Mouse (Mus musculus) forebrain, embryonic 11.5 days (tissue): ENCODE measurements around the gene Kat14. TPM values are rescaled to one million over a fixed set of nuclear protein-coding genes. Genes with fewer than 3 reads are reported as not detected.

Experiments used
- ATAC-seq: fragments of 200-750 bp; cut with Nextera tagmentation; replicated peaks from 2 replicates; pipeline ENCODE4 v1.8.0; 2017; ENCODE audit warnings: moderate TSS enrichment; ENCODE audit not compliant: low FRiP score
- DNase-seq: peaks from one replicate; pipeline ENCODE4 v3.0.0-alpha.2; 2017; ENCODE audit warnings: low spot score
- H3K27ac ChIP-seq: fragments of 300-500 bp; sonication (generic); 2 replicates; pipeline ENCODE4 v1.5.1; 2014; ENCODE audit warnings: low read depth, low read length
- H3K27me3 ChIP-seq: fragments of 300-500 bp; sonication (generic); 2 replicates; pipeline ENCODE4 v1.6.1; 2014; ENCODE audit warnings: mild to moderate bottlenecking, low read length, mixed read lengths; ENCODE audit not compliant: control insufficient read depth, insufficient read depth
- H3K36me3 ChIP-seq: fragments of 300-500 bp; sonication (generic); 2 replicates; pipeline ENCODE4 v1.6.1; 2014; ENCODE audit warnings: mild to moderate bottlenecking, low read length, moderate library complexity, mixed read lengths; ENCODE audit not compliant: control insufficient read depth, insufficient read depth
- H3K4me1 ChIP-seq: fragments of 300-500 bp; sonication (generic); replicated peaks from 2 replicates; pipeline ENCODE4 v1.6.1; 2014; ENCODE audit warnings: low read length, mixed read lengths; ENCODE audit not compliant: control insufficient read depth, insufficient read depth
- H3K4me2 ChIP-seq: fragments of 300-500 bp; sonication (generic); 2 replicates; pipeline ENCODE4 v1.6.1; 2014; ENCODE audit warnings: low read depth, mild to moderate bottlenecking, low read length, moderate library complexity, mixed read lengths; ENCODE audit not compliant: severe bottlenecking
- H3K4me3 ChIP-seq: fragments of 300-500 bp; sonication (generic); 2 replicates; pipeline ENCODE4 v1.5.1; 2014; ENCODE audit warnings: low read depth, low read length
- H3K9ac ChIP-seq: fragments of 300-500 bp; sonication (generic); 2 replicates; pipeline ENCODE4 v1.6.1; 2014; ENCODE audit warnings: low read length
- H3K9me3 ChIP-seq: fragments of 300-500 bp; sonication (generic); 2 replicates; pipeline ENCODE4 v1.6.1; 2016; ENCODE audit warnings: low read length, mixed read lengths; ENCODE audit not compliant: control insufficient read depth
- WGBS: fragments of 180-500 bp; shearing (Covaris S2); extraction: QIAGEN DNeasy Blood & Tissue Kit; methylation state at CpG from one replicate; pipeline ENCODE4 v1.1.7; 2014; 5-methylcytosine and 5-hydroxymethylcytosine counted together
- polyA plus RNA-seq: library from polyadenylated mRNA; unstranded; fragments of >200 nt; fragmentation: Nextera tagmentation; extraction: Ambion mirVana; gene quantifications from 2 replicates; pipeline ENCODE4 v1.2.1, GENCODE M21; 2014

The Kat14 gene
- polyA plus RNA-seq, 1 experiment from 2014 or later, result 44.9 TPM

DNA sequence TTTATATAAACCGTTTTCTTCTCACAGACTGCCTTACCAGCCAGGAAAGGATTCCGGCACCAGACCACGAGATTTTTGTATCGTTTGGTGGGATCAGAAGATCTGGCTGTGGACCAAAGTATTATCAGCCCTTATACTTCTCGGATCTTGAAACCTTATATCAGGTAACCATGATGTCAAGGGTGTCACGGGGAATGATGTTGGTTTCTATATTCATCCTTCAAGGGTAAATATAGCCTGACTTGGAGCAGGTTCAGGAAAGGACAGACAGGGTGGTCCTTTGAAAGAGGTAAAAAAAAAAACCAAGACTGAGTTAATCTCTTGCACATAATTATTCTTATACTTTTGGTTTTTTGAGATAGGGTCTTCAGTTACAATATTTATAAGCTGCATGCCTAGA lies 31.9 kb downstream of the Kat14 start:
- no peak overlapping the region for H3K4me2 ChIP-seq
- H3K27me3 ChIP-seq, result no peaks in the 10 kb centered on the region
- DNase-seq (no peak), ATAC-seq (no peak)
- H3K4me3 ChIP-seq, result no peak overlapping the region
- WGBS, result 92% methylated on average over 6 of the region's 6 CpGs
- peaks cover 15% of the 10 kb centered on the region; the same call in 1 of the 2 replicates for H3K36me3 ChIP-seq
- no peaks in the 10 kb centered on the region for H3K9me3 ChIP-seq
- H3K4me1 ChIP-seq, result no peaks in the 10 kb centered on the region
- H3K27ac ChIP-seq, result no peak overlapping the region
- H3K9ac ChIP-seq, result no peak overlapping the region

DNA sequence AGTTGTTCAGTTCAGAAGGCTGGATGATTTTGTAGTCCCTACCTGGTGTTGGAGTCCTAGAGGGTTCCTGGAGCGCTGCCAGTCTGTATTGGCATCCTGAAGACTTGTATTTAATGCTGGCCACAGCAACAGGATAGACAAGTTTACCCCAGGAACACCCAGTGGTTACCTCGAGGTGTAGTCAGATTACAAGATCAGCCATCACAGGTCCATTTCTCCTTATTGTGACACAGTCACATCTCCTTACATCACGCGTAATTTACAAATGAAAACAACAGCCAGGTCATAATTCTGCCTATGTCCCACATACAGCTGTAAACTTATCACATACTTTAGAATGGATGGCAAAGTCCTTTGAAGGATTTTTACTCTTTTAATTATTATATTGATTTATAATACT lies 40.3 kb downstream of the Kat14 start:
- H3K27ac ChIP-seq, result no peak overlapping the region
- H3K4me2 ChIP-seq, result no peak overlapping the region
- no peak overlapping the region for H3K9ac ChIP-seq
- H3K4me1 ChIP-seq, result no peaks in the 10 kb centered on the region
- 91% methylated on average over 4 of the region's 4 CpGs for WGBS
- H3K36me3 ChIP-seq, result peaks cover 9% of the 10 kb centered on the region; the same call in 1 of the 2 replicates
- H3K9me3 ChIP-seq, result no peaks in the 10 kb centered on the region
- no peak overlapping the region for H3K4me3 ChIP-seq
- DNase-seq, result no peak
- no peak for ATAC-seq
- no peaks in the 10 kb centered on the region for H3K27me3 ChIP-seq

DNA sequence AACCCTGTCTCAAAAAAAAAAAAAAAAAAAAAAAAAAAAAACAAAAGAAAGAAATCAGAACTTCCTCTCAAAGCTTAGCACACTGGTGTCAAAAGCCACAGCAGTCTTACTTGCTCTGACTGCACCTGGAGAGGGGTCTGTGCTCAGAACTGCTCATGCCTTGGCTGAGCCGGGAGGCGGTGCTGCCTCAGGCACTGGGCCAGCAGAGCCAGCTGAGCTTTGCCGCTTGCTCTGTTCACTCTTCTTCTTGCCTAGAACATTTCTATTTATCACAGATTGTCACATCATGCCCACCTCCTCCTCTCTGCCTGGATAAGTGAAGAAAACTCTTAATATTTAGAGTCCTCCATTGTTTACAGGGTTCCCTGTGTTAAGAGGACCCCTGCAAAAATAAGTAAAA lies 41.8 kb downstream of the Kat14 start:
- Histone ChIP-seq H3K27ac (no peak overlapping the region), H3K9me3 (no peaks in the 10 kb centered on the region), H3K36me3 (peaks cover 3% of the 10 kb centered on the region; the same call in 1 of the 2 replicates), H3K9ac (no peak overlapping the region), H3K4me2 (no peak overlapping the region), H3K4me1 (no peaks in the 10 kb centered on the region), H3K27me3 (no peaks in the 10 kb centered on the region), H3K4me3 (no peak overlapping the region)
- WGBS, result 92% methylated on average over 3 of the region's 3 CpGs
- ATAC-seq (no peak), DNase-seq (no peak)

DNA sequence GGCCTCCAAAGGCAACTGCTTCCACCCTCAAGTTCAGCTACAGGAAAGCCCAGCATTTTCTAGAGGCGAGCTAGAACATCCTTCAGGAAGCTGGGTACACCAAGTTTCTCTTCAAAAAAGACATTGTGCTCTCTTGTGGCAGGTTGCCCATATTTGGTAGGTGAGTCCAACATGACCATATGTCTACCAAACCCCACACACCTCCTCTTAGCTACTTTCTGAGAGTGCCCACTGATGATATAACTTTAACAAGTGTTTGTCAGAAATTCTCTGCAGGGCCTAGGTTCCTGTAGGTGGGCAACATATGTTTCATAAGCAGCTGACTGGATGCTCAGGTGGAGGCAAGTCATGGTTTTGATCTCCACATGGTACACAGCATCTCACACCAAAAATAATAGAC lies 45.9 kb downstream of the Kat14 start:
- no peaks in the 10 kb centered on the region; the same call in 1 of the 2 replicates for H3K4me1 ChIP-seq
- H3K9me3 ChIP-seq, result no peaks in the 10 kb centered on the region
- DNase-seq (no peak), ATAC-seq (no peak)
- no peak overlapping the region for H3K9ac ChIP-seq
- no peak overlapping the region for H3K4me3 ChIP-seq
- H3K27ac ChIP-seq, result no peak overlapping the region
- H3K27me3 ChIP-seq, result no peaks in the 10 kb centered on the region
- WGBS, result 90% methylated on average over 1 of the region's 1 CpGs
- H3K36me3 ChIP-seq, result no peaks in the 10 kb centered on the region
- no peak overlapping the region for H3K4me2 ChIP-seq

DNA sequence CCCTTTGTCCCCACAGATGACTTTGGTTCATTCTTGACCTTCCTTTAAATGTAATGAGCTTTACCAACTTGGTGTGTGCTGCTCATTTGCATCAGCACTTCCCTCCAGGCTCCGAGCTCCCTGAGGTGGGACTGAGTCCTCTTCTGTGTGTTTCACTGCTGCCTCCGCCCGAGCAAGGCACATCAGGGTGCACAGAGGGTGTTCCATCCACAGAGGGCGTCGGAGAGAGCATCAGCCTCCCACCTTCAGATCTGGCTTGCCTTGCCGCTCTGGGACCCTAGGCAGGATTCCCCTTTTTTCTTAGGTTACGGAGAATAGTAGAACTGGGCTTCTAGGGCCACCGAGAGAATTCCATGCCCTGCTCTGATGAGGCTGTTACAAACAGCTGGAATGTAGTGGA lies 48.1 kb downstream of the Kat14 start:
- H3K4me3 ChIP-seq, result no peak overlapping the region
- no peaks in the 10 kb centered on the region for H3K36me3 ChIP-seq
- WGBS, result 50% methylated on average over 8 of the region's 8 CpGs
- H3K4me1 ChIP-seq, result no peaks in the 10 kb centered on the region; the same call in 1 of the 2 replicates
- no peak for DNase-seq
- no peaks in the 10 kb centered on the region for H3K27me3 ChIP-seq
- no peak overlapping the region for H3K27ac ChIP-seq
- no peak overlapping the region for H3K9ac ChIP-seq
- no peaks in the 10 kb centered on the region for H3K9me3 ChIP-seq
- no peak overlapping the region for H3K4me2 ChIP-seq
- no peak for ATAC-seq

DNA sequence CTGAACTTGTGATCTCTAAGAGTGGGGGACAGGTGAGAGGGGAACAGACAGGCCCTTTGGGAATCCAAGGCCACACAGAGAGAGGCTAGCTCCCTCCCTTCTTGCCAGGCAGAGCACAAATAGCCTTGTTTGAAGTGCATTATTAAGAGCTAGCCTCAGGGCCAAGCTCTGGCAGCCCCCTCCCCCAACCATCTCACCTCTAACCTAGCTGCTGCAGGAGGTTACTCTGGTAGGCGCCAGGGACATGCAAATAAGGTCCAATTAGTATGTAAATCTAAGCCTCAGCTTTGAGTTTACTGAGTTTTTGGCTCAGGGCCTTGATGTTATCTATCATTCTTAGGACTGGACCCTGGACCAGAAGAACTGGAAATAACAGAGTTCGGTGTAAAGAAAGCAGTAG lies 49.3 kb downstream of the Kat14 start:
- ATAC-seq (no peak; the same call in 1 of the 2 replicates), DNase-seq (no peak)
- no peak overlapping the region for H3K9ac ChIP-seq
- WGBS, result 25% methylated on average over 2 of the region's 2 CpGs
- H3K4me3 ChIP-seq, result no peak overlapping the region
- no peaks in the 10 kb centered on the region for H3K36me3 ChIP-seq
- no peak overlapping the region for H3K4me2 ChIP-seq
- no peak overlapping the region for H3K27ac ChIP-seq
- no peaks in the 10 kb centered on the region for H3K9me3 ChIP-seq
- no peaks in the 10 kb centered on the region for H3K27me3 ChIP-seq
- no peaks in the 10 kb centered on the region; the same call in 1 of the 2 replicates for H3K4me1 ChIP-seq

DNA sequence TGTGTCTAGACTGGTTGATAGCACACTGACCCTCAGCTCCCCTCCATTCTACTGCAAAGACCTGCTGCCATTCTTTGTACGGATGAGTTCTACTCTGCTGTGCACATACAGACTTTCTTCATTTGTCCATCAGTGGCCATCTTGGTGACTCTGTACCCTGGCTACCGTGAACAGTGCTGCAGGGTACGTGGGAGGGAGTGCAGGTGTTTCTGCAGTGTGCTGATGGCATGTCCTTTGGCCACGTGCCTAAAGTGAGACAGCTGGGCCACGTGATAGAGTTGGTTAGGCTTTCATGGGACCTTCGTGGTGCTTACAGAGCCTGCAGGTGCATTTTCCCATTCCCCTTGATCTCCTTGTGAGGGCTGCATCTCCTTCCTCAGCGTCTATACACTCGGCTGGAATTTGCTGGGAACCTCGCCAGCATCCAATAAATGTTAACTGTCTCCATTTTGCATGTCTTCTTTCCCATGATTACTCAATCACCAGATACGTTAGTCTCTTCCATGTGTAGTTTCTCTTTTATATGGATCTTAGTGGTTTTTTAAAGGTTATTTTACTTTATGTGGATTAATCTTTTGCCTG lies 53.4 kb downstream of the Kat14 start:
- Histone ChIP-seq H3K9me3 (no peaks in the 10 kb centered on the region), H3K36me3 (no peaks in the 10 kb centered on the region), H3K4me2 (no peak overlapping the region), H3K4me1 (no peaks in the 10 kb centered on the region; the same call in 1 of the 2 replicates), H3K9ac (no peak overlapping the region), H3K27me3 (no peaks in the 10 kb centered on the region), H3K27ac (no peak overlapping the region), H3K4me3 (no peak overlapping the region)
- DNase-seq (no peak), ATAC-seq (no peak)
- 91% methylated on average over 10 of the region's 10 CpGs for WGBS

DNA sequence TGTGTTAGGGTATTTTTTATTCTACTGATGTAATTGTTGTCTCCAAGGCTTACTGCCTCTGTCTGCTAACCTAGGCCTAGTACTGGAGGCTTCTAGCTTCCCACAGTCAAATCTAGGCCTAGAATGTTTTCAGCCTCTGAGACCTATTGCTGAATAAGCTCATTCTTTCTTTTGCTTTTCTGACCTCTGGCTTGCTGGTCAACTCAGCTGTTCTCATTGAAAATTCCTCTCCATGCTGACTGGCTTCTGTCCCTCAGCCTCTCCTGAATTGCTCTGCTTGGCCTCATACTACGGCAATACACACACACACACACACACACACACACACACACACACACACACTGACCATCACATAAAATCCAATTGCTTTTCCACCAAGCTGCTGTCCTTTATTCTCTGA lies 57.0 kb downstream of the Kat14 start:
- no peaks in the 10 kb centered on the region for H3K36me3 ChIP-seq
- 79% methylated on average over 1 of the region's 1 CpGs for WGBS
- no peaks in the 10 kb centered on the region for H3K27me3 ChIP-seq
- no peak for ATAC-seq
- H3K4me2 ChIP-seq, result no peak overlapping the region
- H3K27ac ChIP-seq, result no peak overlapping the region
- no peak overlapping the region for H3K9ac ChIP-seq
- H3K4me3 ChIP-seq, result no peak overlapping the region
- no peaks in the 10 kb centered on the region for H3K9me3 ChIP-seq
- no peak for DNase-seq
- no peaks in the 10 kb centered on the region for H3K4me1 ChIP-seq

DNA sequence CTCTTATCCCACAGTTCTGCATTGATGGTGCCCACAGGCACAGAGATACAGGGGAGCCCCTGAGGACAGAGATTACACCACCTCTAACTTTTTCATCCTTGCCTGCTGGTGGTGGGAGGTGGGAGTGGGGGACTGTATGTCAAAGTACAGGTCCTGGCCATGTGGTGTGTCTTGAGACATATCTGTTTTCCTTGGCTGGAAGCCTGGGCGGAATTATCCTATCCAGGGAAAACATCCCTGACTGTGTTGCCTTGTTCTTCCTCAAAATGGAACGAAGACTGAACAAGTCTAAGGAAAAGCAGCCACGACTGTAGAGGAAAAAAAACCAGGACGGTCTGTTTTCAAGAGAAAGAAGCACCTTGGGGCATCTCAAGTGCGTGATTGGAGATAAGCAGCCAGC lies 59.1 kb downstream of the Kat14 start:
- Histone ChIP-seq H3K27me3 (no peaks in the 10 kb centered on the region), H3K36me3 (no peaks in the 10 kb centered on the region), H3K27ac (no peak overlapping the region), H3K4me1 (no peaks in the 10 kb centered on the region), H3K9me3 (no peaks in the 10 kb centered on the region), H3K9ac (no peak overlapping the region), H3K4me3 (no peak overlapping the region), H3K4me2 (no peak overlapping the region)
- ATAC-seq (no peak), DNase-seq (no peak)
- WGBS, result 82% methylated on average over 5 of the region's 5 CpGs
